Mouse (Mus musculus) CD8-positive naive resting alpha-beta T cell, adult 2 months (primary cell): Measurements from ENCODE around the gene Bckdk.
A peak's percentile ranks its signal among the peaks of the same experiment; 100 is the strongest.

ENCODE experiments used
- DNase-seq, 2 experiments: peaks; one replicate each; pipeline ENCODE4 v3.0.0; 2022; ENCODE audit warnings: low read depth in 2 of 2, low spot score in 2 of 2

The Bckdk gene

GRCm38 (mm10) chr7:127903971-127904796, at the start of gene Bckdk:
Gene Bckdk, plus strand, starts transcription at chr7:127904082.
- peak; percentile 36 to 53 for DNase-seq

DNA sequence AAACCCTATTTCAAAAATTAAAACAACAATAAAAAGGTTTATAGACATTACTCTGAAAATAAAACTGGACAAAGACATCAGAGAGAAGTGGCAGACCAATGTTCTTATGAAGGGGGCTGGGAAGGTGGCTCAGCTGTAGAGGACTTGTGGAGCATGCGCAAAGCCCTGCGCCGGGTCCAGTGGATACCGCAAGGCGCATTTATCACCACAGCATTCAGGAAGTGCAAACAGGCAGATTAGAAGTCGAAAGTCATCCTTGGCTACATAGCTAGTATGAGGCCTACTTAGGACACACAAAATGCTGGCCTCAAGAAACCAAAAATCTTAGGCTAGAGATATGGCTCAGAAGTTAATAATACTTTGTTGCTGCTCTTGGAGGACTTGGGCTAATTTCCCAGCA, 45.6 kb upstream of the Bckdk start:
- no peak for DNase-seq

GRCm38 (mm10) chr7:127866434-127866833, 37.4 kb upstream of the Bckdk start:
- DNase-seq: no peak

DNA sequence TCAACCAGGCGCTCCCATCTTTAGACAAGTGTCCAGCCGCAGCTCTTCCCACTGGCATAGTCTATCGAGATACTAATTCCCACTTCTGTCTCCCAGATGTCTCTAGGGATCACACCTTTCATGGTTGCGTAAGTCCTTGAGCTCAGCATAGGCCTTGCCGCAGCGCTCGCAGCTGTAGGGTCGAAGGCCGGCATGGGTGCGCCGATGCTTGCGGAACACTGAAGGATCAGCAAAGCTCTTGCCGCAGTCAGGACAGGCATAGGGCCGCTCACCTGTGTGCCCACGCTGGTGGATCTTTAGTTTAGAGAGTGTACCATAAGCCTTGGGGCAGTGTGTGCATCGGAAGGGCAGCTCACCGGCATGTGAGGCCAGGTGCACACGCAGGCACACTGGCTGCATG, 36.2 kb upstream of the Bckdk start:
- DNase-seq: no peak

DNA sequence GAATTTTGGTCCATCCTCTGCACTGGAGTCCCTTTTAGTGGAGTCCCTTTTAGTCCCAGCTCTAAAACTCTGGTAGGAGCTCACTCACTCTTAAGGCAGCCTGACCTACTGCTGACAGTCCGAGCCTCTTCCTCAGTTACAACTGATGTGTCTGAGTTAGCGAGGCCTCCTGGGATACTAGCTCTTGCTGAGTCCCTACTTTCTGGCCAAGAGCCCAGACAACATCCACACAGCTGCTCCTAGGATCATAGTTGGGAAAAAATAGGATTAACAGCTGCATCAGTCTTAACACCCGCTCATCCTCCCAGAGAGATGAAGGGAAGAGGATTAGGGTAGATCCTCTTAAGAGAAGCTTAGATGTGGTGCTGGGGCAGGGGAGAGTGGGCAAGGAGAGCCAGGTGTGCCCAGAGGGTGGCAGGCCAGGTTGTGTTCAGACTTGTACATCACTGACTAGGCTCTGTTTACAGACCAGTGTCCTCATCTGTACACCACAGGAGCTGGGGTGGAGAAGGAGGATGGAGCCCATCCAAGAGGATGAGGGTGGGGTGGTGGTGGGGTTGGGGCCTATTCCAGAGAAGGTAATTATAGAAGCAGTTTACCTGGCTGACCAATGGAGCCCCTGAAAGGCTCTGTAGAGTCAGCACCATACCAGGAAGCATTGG, 34.6 kb upstream of the Bckdk start:
- DNase-seq: no peak

DNA sequence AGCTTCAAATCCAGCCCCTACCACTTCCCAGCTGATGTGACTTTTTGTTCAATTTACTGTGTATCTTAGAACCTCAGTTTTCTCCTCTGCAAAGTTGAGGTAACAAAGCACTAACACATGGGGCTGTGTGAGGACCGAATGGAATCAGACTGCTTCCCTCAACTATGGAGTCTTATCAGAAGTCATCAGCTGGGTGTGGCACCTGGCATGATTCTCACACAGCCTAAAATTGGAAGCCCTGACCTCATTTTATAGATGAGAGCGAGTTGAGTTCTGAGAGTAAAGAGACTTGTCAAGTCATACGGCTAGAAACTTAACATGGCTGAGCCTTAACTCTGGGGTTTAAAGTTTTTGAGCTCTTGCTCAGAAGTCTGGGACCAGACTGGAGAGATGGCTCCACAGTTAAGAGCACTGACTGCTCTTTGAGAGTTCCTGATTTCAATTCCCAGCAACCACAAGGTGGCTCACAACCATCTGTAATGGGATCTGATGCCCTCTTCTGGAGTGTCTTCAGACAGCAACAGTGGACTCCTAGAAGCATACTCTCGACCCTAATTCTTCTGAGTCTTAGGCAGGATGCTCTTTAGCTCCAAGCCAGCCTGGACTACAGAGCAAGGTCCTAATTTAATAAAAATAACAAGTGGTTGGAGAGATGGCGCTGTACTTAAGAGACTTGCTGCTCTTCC, 33.6 kb upstream of the Bckdk start:
- no peak for DNase-seq

GRCm38 (mm10) chr7:127874812-127875626, 28.9 kb upstream of the Bckdk start:
- DNase-seq: no peak

DNA sequence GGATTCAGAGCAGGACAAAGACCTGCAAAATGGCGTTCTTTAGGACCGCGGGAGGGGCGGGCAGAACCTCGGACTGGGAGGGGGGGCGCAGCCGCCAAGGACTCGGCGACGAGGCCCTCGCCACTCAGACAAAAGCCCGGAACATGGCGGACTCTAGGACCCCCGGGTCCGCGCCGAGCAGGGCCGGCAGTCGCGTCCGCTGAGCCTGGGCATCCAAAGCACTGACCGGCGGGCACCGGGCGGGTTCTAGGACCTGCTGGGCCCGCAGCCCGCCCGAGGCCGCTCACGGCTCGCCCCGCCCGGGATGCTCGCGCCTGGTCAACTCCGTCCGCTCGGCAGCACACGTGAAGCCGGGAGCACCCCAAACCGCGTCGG, 28.3 kb upstream of the Bckdk start:
- DNase-seq: peak; percentile 64 to 78

- DNase-seq: peak; percentile 61 to 66
These were observed 27.8 kb upstream of the Bckdk start, which contains the start of gene Zfp646 for GRCm38 (mm10) chr7:127876041-127876466. Gene Zfp646, plus strand, starts transcription at chr7:127876221.

- peak; percentile 87 to 92 for DNase-seq
These were observed 27.2 kb upstream of the Bckdk start, which contains the start of gene Zfp668 for GRCm38 (mm10) chr7:127876467-127877348. Gene Zfp668, minus strand, starts transcription at chr7:127876828.

- DNase-seq: no peak
These were observed 24.6 kb upstream of the Bckdk start for GRCm38 (mm10) chr7:127879301-127879700.

DNA sequence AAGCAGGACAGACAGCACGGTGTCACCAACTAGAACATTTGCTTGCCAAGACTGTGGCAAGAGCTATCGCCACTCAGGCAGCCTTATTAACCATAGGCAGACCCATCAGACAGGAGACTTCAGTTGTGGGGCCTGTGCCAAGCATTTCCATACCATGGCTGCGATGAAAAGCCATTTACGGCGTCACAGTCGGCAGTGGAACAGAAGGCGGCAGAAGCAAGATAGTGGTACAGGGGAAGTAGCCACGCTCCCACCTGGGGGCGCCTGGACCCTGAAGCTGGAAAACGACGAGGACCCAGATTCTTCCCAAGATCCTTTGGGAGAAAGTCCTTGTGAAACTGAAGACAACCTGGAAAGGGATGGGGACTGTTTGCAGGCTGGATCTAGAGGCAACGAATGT, 23.5 kb upstream of the Bckdk start:
- DNase-seq: no peak

DNA sequence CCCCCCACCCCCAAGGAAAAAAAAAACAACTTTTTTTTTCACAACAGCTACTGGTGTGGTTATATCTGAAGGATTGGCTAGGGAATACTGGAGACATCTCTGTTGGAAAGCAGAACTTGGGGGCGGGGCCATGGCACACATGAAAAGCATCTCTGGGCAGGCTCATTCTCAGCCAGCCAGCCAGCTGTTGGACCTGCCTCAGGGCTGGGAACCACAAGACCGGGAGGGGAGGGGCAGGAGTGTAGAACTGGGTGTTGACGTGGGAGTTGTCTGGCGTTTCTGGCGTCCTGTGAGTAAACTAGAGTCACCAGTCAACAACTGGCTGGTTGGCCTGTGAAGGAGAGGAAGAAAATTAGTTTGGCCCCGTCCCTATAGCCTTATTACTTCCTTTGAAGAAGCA, 17.9 kb upstream of the Bckdk start:
- no peak for DNase-seq

- DNase-seq: no peak
These were observed 17.3 kb upstream of the Bckdk start for GRCm38 (mm10) chr7:127886551-127886950.

DNA sequence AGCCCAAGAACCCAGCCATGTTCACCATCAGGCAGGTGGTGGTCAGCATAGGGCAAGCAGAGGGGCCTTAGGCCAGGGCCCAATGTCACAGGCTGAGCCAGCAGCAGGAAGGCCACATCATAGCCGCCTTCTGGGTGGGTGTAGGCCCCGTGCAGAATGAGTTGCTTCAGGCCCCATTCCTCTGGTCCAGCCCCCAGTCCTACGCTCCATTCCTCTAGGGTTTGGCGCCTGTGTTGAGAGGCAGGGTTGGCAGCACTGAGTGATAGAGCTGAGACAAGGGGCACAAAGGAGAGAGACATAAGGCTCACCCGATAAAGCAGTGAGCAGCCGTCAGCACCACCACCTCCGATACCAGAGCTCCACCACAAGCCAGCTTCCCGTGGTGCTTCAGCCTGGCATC, 16.7 kb upstream of the Bckdk start:
- DNase-seq: no peak

DNA sequence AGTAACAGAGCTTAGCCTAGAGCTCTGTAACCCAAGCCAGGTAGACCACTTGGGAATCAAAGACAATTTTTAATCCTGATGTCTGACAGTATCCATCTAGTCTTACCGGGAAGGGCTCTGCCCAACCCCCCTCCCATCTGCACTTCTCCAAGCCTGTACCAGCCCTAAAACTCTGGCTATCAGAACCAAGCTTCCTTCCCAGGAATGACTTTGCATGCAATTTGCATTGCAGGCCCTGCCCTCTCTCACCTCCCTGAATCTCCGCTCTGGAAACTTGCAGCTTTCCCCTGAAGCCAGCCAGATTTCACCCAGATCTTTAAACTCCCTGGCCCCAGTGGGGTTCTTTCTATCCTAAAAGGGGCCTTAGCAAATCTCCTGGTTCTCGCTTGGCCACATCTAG, 16.1 kb upstream of the Bckdk start:
- no peak for DNase-seq

DNA sequence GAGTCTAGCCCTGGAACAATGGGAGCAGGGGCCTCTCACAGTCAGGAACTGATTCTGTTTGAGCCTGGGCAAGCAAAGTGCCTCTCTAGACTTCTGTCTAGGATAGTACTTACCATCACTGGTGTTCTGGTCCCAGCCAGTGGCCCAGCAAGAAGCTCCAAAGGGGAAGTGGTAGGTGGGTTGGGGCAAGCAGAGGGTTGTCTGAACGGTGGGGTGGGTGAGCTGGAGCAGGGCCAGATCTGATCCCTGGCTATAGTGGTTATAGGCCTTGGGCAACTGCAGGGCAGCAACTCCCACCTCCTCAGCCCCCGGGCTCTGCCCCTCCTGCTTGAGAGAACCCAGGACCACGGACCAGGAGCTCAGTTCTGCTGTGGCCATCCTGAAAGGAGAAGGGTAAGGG, 15.1 kb upstream of the Bckdk start:
- DNase-seq: no peak

GRCm38 (mm10) chr7:127890798-127891197, 13.1 kb upstream of the Bckdk start, which contains the start of gene Prss53:
Gene Prss53, minus strand, starts transcription at chr7:127890970.
- no peak for DNase-seq

DNA sequence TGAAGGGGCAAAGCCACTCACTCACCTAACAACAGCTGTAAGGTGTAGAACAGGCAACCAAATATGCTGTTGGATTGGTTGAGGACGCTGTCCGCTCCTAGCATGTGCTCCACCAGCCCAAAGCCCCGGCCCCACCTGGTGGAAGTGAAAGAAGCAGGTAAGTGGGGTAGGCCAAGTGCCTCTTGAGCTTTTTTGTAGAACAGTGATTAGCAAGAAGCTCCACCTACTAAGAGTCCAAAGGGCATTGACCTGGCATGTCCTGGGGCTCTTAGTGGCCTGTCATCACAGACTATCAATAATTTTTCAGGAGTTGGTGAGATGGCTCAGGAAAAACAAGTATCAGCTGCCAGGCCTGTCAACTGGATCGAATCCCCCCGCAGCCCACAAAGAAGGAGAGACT, 9.4 kb upstream of the Bckdk start:
- DNase-seq: no peak

DNA sequence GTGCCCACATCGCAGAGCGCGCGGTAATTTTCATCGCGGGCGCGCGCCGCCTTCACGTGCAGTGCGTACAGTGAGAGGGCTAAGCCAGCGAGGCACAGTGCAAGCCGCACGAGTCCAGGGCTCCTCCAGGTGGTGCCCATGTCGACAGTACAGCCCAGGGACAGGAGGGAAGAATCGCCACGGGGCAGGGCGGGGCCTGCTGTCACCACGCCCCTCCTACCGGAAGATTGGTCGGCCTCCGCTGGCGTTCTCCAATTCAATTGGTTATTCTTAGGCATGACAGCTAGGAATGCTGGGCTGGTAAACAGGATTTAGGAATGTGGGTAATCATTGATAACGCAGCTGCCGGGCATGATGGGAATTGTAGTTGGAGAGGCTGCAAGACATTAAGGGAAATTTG, 8.4 kb upstream of the Bckdk start, which contains the start of the genes Gm21974 and Vkorc1:
Gene Gm21974, minus strand, starts transcription at position 13 of the 400 bp plus-strand sequence.
Gene Vkorc1, minus strand, starts transcription at position 176 of the 400 bp plus-strand sequence.
- peak; percentile 73 to 81 for DNase-seq
